Comparison of ENCODE assay signal across 8 mouse cellular contexts in genomic region chr15:78529428-78529990, GRCm38 (mm10). TPM values are rescaled to one million over a fixed set of nuclear protein-coding genes. Genes with fewer than 3 reads are reported as not detected.
DNase-seq lines count a peak whose midpoint lies in the region; ATAC-seq lines count a peak whose summit lies in the region.

No protein-coding gene starts in this region.

- peaks cover 45% of the 10 kb centered on the region for H3K4me1 ChIP-seq in embryonic facial prominence, embryonic 15.5 days
- H3K4me1 ChIP-seq in heart, embryonic 12.5 days (replicated peaks), result peaks cover 45% of the 10 kb centered on the region
- peaks cover 54% of the 10 kb centered on the region for H3K4me1 ChIP-seq in kidney, embryonic 16.5 days (ENCODE audit: insufficient read depth, low read length)
- peaks cover 24% of the 10 kb centered on the region for H3K4me1 ChIP-seq in liver, embryonic 11.5 days (replicated peaks; ENCODE audit: control insufficient read depth, insufficient read depth, low read length)
- peaks cover 23% of the 10 kb centered on the region for H3K4me1 ChIP-seq in neural tube, embryonic 12.5 days

- peak overlapping the region; percentile 85 for H3K27ac ChIP-seq in embryonic facial prominence, embryonic 15.5 days (replicated peaks)
- H3K27ac ChIP-seq in heart, embryonic 12.5 days (ENCODE audit: poor library complexity, severe bottlenecking), result peak overlapping the region; percentile 77
- peak overlapping the region; percentile 88 for H3K27ac ChIP-seq in kidney, embryonic 16.5 days (ENCODE audit: low read length)
- H3K27ac ChIP-seq in liver, embryonic 11.5 days (ENCODE audit: low read depth, low read length), result peak overlapping the region; percentile 65
- no peak overlapping the region for H3K27ac ChIP-seq in neural tube, embryonic 12.5 days

- ATAC-seq in cerebellum, adult (ENCODE audit: insufficient number of reproducible peaks, low FRiP score, low TSS enrichment), result no peak
- ATAC-seq in embryonic facial prominence, embryonic 15.5 days (ENCODE audit: insufficient number of reproducible peaks, low FRiP score, low TSS enrichment, low read depth), result peak; percentile 78
- ATAC-seq in heart, embryonic 12.5 days (ENCODE audit: insufficient number of reproducible peaks, low FRiP score), result peak; percentile 66
- ATAC-seq in kidney, embryonic 16.5 days (ENCODE audit: low FRiP score, low TSS enrichment), result peak; percentile 72
- ATAC-seq in liver, embryonic 11.5 days (replicated peaks; ENCODE audit: low FRiP score), result peak; percentile 51
- no peak for ATAC-seq in neural tube, embryonic 12.5 days (ENCODE audit: low FRiP score, low read depth)

- peak overlapping the region; percentile 60 for H3K4me2 ChIP-seq in embryonic facial prominence, embryonic 15.5 days (replicated peaks)
- H3K4me2 ChIP-seq in heart, embryonic 12.5 days, result peak overlapping the region; percentile 72
- H3K4me2 ChIP-seq in kidney, embryonic 16.5 days (replicated peaks; ENCODE audit: low read depth, low read length), result peak overlapping the region; percentile 62
- H3K4me2 ChIP-seq in liver, embryonic 11.5 days, result peak overlapping the region; percentile 50
- H3K4me2 ChIP-seq in neural tube, embryonic 12.5 days (replicated peaks), result peak overlapping the region; percentile 55

- H3K9ac ChIP-seq in embryonic facial prominence, embryonic 15.5 days, result peak overlapping the region; percentile 39
- H3K9ac ChIP-seq in heart, embryonic 12.5 days, result peak overlapping the region; percentile 74
- H3K9ac ChIP-seq in kidney, embryonic 16.5 days (replicated peaks; ENCODE audit: low read length), result peak overlapping the region; percentile 72
- H3K9ac ChIP-seq in liver, embryonic 11.5 days (ENCODE audit: low read depth, low read length), result peak overlapping the region; percentile 47
- H3K9ac ChIP-seq in neural tube, embryonic 12.5 days, result peak overlapping the region; percentile 41

- peaks cover 11% of the 10 kb centered on the region; the same call in 1 of the 2 replicates for H3K36me3 ChIP-seq in embryonic facial prominence, embryonic 15.5 days
- H3K36me3 ChIP-seq in heart, embryonic 12.5 days, result peaks cover 9% of the 10 kb centered on the region; the same call in 1 of the 2 replicates
- H3K36me3 ChIP-seq in kidney, embryonic 16.5 days (ENCODE audit: insufficient read depth, low read length), result no peaks in the 10 kb centered on the region
- H3K36me3 ChIP-seq in liver, embryonic 11.5 days (ENCODE audit: control insufficient read depth, insufficient read depth, low read length), result no peaks in the 10 kb centered on the region
- no peaks in the 10 kb centered on the region for H3K36me3 ChIP-seq in neural tube, embryonic 12.5 days

- H3K4me3 ChIP-seq in embryonic facial prominence, embryonic 15.5 days (replicated peaks), result peak overlapping the region; percentile 44
- H3K4me3 ChIP-seq in heart, embryonic 12.5 days, result peak overlapping the region; percentile 46
- peak overlapping the region; percentile 44 for H3K4me3 ChIP-seq in kidney, embryonic 16.5 days (ENCODE audit: low read length)
- H3K4me3 ChIP-seq in liver, embryonic 11.5 days (ENCODE audit: low read depth, low read length), result peak overlapping the region; percentile 39
- peak overlapping the region; percentile 18 for H3K4me3 ChIP-seq in neural tube, embryonic 12.5 days

- DNase-seq in cerebellum, adult 11 months, result peak; percentile 55
- peak; percentile 72 for DNase-seq in liver, embryonic 11.5 days (ENCODE audit: low spot score)
- DNase-seq in urinary bladder, postnatal 36 days (ENCODE audit: low spot score in 2 of 2), result peak; percentile 63 to 67

- no peaks in the 10 kb centered on the region for H3K27me3 ChIP-seq in embryonic facial prominence, embryonic 15.5 days
- no peaks in the 10 kb centered on the region for H3K27me3 ChIP-seq in heart, embryonic 12.5 days (replicated peaks)
- H3K27me3 ChIP-seq in kidney, embryonic 16.5 days (ENCODE audit: insufficient read depth, low read length), result no peaks in the 10 kb centered on the region
- H3K27me3 ChIP-seq in liver, embryonic 11.5 days (replicated peaks; ENCODE audit: control insufficient read depth, insufficient read depth, low read length), result 0 out of 2 replicates have a peak, but pooled peaks cover 2% of the 10 kb centered on the region
- H3K27me3 ChIP-seq in neural tube, embryonic 12.5 days (replicated peaks), result peaks cover 2% of the 10 kb centered on the region; the same call in 1 of the 2 replicates

- H3K9me3 ChIP-seq in embryonic facial prominence, embryonic 15.5 days (replicated peaks), result no peaks in the 10 kb centered on the region
- H3K9me3 ChIP-seq in heart, embryonic 12.5 days (replicated peaks), result no peaks in the 10 kb centered on the region
- no peaks in the 10 kb centered on the region for H3K9me3 ChIP-seq in kidney, embryonic 16.5 days (ENCODE audit: low read length)
- H3K9me3 ChIP-seq in liver, embryonic 11.5 days (ENCODE audit: control insufficient read depth, low read length), result no peaks in the 10 kb centered on the region
- no peaks in the 10 kb centered on the region for H3K9me3 ChIP-seq in neural tube, embryonic 12.5 days

- 3% methylated on average over 15 of the region's 15 CpGs for WGBS in embryonic facial prominence, embryonic 15.5 days
- WGBS in heart, embryonic 12.5 days, result 2% methylated on average over 15 of the region's 15 CpGs
- 0% methylated on average over 15 of the region's 15 CpGs for WGBS in kidney, embryonic 16.5 days
- 11% methylated on average over 13 of the region's 15 CpGs for WGBS in liver, embryonic 11.5 days
- 2% methylated on average over 15 of the region's 15 CpGs for WGBS in neural tube, embryonic 12.5 days

RNA-seq across cellular contexts. Expression of gene C1qtnf6, which starts 1.7 kb away (rescaled TPM):
- polyA plus RNA-seq in embryonic facial prominence, embryonic 15.5 days (2015; fragmentation: Nextera tagmentation; extraction: Ambion mirVana), result 64.2 and 65.9 TPM in 2 replicates
- polyA plus RNA-seq in heart, embryonic 12.5 days (2016; fragmentation: Nextera tagmentation; extraction: Ambion mirVana), result 30.4 and 32.4 TPM in 2 replicates
- 33.2 and 33.7 TPM in 2 replicates for polyA plus RNA-seq in kidney, embryonic 16.5 days (2015; fragmentation: Nextera tagmentation; extraction: Ambion mirVana)
- 11.4 and 14.0 TPM in 2 replicates for polyA plus RNA-seq in liver, embryonic 11.5 days (2014; fragmentation: Nextera tagmentation; extraction: Ambion mirVana)
- 7.1 and 8.7 TPM in 2 replicates for polyA plus RNA-seq in neural tube, embryonic 12.5 days (2016; fragmentation: Nextera tagmentation; extraction: Ambion mirVana)

RNA-seq across cellular contexts. Expression of gene Sstr3, which starts 15.0 kb away (rescaled TPM):
- not detected in 2 replicates for polyA plus RNA-seq in embryonic facial prominence, embryonic 15.5 days (2015; fragmentation: Nextera tagmentation; extraction: Ambion mirVana)
- 0.13 TPM in 1 of 2 replicates, not detected in the other for polyA plus RNA-seq in heart, embryonic 12.5 days (2016; fragmentation: Nextera tagmentation; extraction: Ambion mirVana)
- 0.36 and 0.69 TPM in 2 replicates for polyA plus RNA-seq in kidney, embryonic 16.5 days (2015; fragmentation: Nextera tagmentation; extraction: Ambion mirVana)
- polyA plus RNA-seq in liver, embryonic 11.5 days (2014; fragmentation: Nextera tagmentation; extraction: Ambion mirVana), result not detected in 2 replicates
- 0.18 and 0.24 TPM in 2 replicates for polyA plus RNA-seq in neural tube, embryonic 12.5 days (2016; fragmentation: Nextera tagmentation; extraction: Ambion mirVana)

RNA-seq across cellular contexts. Expression of gene Il2rb, which starts 34.4 kb away (rescaled TPM):
- 0.24 and 0.41 TPM in 2 replicates for polyA plus RNA-seq in embryonic facial prominence, embryonic 15.5 days (2015; fragmentation: Nextera tagmentation; extraction: Ambion mirVana)
- polyA plus RNA-seq in heart, embryonic 12.5 days (2016; fragmentation: Nextera tagmentation; extraction: Ambion mirVana), result 0.09 TPM in 1 of 2 replicates, not detected in the other
- polyA plus RNA-seq in kidney, embryonic 16.5 days (2015; fragmentation: Nextera tagmentation; extraction: Ambion mirVana), result 0.33 and 0.54 TPM in 2 replicates
- polyA plus RNA-seq in liver, embryonic 11.5 days (2014; fragmentation: Nextera tagmentation; extraction: Ambion mirVana), result 0.07 and 0.31 TPM in 2 replicates
- polyA plus RNA-seq in neural tube, embryonic 12.5 days (2016; fragmentation: Nextera tagmentation; extraction: Ambion mirVana), result not detected in 2 replicates

RNA-seq across cellular contexts. Expression of gene Rac2, which starts 43.1 kb away (rescaled TPM):
- polyA plus RNA-seq in embryonic facial prominence, embryonic 15.5 days (2015; fragmentation: Nextera tagmentation; extraction: Ambion mirVana), result 34.6 and 37.1 TPM in 2 replicates
- polyA plus RNA-seq in heart, embryonic 12.5 days (2016; fragmentation: Nextera tagmentation; extraction: Ambion mirVana), result 5.5 and 6.9 TPM in 2 replicates
- 8.3 and 10.4 TPM in 2 replicates for polyA plus RNA-seq in kidney, embryonic 16.5 days (2015; fragmentation: Nextera tagmentation; extraction: Ambion mirVana)
- polyA plus RNA-seq in liver, embryonic 11.5 days (2014; fragmentation: Nextera tagmentation; extraction: Ambion mirVana), result 124 and 126 TPM in 2 replicates
- 7.7 and 9.0 TPM in 2 replicates for polyA plus RNA-seq in neural tube, embryonic 12.5 days (2016; fragmentation: Nextera tagmentation; extraction: Ambion mirVana)

Comparison
In these comparisons a context has a peak if more than half of its experiments do, and no peak if none do; other contexts are left out.
1. ATAC-seq: peak in embryonic facial prominence, embryonic 15.5 days (single experiment), heart, embryonic 12.5 days (single experiment), kidney, embryonic 16.5 days (single experiment) and liver, embryonic 11.5 days (single experiment); none in cerebellum, adult (single experiment) and neural tube, embryonic 12.5 days (single experiment).
2. Peak in every context shown above with its lines, with median percentiles within 50 percentile points of each other: DNase-seq, H3K4me2 ChIP-seq, H3K4me3 ChIP-seq and H3K9ac ChIP-seq.